Mouse (Mus musculus) cerebellum, adult 18-20 months (tissue): ENCODE results near the gene Myocos.
"Not testable (repeated sequence)": the region's sequence is repeated elsewhere in the genome, so short reads cannot be mapped to it uniquely, and the experiment has no call there.

Experiments
- DNase-seq, 2 experiments: peaks; one replicate each; pipeline ENCODE4 v3.0.0; 2021

Myocos gene

GRCm38 (mm10) chr1:162658119-162658518 lies at the start of gene Myocos:
Gene Myocos (minus strand): TSS chr1:162658219.
- DNase-seq, result no peak

DNA sequence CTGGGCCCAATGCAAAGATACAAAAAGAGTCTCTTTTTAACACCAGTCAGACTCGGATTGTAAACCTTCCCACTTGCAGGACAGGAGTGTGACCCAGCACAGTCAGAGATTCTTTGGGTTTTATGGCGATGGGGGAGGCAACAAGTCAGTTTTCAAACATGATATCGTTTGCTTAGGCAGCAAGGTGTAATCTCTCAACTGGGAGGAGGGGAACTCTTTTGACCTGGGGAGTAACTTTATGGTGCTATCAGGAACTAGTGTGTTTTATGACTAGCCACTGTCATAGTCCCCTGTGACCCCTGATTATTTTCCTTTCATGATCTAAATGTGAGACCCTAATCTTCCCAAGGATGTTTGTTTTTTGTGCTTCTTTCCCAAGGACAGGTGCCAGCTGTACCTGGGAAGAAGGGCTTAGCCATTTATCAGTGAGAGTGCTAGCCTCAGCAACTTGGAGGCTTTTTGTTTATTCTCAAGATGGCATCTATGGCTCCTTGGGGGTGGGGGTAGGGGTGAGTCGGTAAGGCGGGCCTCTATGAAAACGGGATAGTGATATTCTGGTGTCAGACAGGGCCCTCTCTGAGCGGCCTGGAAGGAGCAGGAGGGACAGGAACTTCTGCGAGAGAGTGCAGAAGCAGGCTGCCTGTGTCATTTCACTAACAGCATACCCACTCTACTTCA lies 42.5 kb upstream of the Myocos start:
- DNase-seq, result no peak

GRCm38 (mm10) chr1:162697866-162698265 lies 39.8 kb upstream of the Myocos start:
- no peak for DNase-seq

- no peak for DNase-seq
Observed at GRCm38 (mm10) chr1:162693721-162694120, 35.7 kb upstream of the Myocos start.

DNA sequence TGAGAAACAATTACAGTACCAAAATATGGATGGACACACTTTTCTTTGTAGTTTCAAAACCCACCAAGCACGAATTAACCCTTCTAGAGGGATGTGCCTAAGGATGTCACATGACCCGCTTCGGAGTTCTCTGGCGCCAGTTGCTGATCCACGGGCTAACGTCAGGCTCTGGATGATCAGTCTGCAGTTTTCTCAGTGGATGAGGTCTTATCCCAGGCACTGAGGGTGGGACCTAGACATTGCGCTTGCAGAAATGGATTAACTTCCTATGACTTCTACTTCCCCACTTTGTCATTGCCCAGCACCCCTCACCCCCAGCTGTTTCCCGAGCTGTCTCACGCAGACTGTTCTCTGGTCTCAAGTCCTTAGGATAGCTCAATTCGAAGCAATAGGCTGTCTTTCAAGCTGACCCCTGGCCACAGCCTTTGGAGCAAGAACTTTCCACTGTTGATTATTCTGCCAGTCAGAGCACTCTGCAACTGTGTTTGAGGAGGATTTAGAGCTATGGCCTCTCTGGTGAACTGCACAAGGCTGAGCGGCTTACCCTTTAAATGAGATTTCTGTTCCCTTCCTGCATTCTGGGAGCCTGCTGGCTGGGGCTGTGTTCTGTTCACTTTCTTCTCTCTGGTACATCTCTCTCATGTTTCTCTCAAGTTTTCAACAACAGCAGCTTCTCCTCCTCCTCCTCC lies 7.6 kb upstream of the Myocos start:
- no peak for DNase-seq

GRCm38 (mm10) chr1:162664826-162665475 lies 6.9 kb upstream of the Myocos start:
- peak; percentile 76 to 84 for DNase-seq

- no peak for DNase-seq
Observed at GRCm38 (mm10) chr1:162660276-162660860, 2.3 kb upstream of the Myocos start.

DNA sequence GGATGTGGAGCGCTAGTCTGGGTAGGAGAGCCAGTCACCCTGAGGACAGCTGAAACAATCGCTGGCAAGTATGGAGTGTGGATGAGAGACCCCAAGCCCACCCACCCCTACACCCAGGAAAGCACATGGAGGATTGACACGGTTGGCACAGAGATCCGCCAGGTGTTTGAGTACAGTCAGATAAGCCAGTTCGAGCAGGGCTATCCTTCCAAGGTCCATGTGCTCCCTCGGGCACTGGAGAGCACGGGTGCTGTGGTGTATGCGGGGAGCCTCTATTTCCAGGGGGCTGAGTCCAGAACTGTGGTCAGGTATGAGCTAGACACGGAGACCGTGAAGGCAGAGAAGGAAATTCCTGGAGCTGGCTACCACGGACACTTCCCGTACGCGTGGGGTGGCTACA lies 9.6 kb downstream of the Myocos start:
- no peak for DNase-seq

- DNase-seq, result peak; percentile 28 to 56
Observed at GRCm38 (mm10) chr1:162646083-162646686, 11.8 kb downstream of the Myocos start.

DNA sequence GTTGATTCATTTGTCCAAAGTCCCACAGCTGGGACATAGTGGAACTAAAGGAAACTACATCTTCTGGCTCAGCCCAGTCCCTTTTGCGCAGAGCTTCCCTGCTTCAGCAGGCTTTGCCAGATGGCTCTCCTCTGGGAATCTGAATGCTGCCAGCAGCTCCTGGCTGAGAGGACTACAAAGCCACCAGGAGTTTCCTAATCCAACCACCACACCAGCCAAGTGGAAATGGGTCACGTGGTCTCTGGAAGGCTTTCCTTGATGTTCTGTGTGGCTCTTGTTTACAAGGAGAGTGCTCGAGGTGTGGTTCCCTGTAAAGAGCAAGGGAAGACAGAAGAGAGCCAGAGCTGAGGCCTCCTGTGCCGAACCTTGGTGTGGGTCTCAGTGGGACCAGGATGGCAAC lies 14.3 kb downstream of the Myocos start:
- peak; percentile 78 to 86 for DNase-seq

DNA sequence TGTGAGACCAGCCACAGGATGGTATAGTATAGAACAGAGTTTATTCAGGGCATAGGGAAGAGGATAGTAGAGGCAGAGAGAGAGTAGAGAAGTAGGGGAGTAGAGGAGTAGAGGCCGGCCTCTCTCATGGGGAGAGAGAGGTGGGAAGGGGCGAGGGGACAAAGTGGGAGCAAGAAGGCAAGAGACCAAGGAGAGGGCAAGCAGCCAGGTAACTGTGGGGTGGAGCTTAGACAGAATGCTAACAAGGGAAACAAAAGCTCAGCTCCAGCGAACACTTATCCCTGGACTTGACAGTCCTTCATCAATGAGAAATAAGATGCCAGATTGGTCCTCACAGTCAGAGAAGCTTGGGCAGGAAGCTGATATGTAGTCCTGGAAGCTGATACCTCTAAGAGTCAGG lies 15.4 kb downstream of the Myocos start:
- DNase-seq, result no peak

- DNase-seq, result no peak
Observed at GRCm38 (mm10) chr1:162639861-162640260, 18.2 kb downstream of the Myocos start.

DNA sequence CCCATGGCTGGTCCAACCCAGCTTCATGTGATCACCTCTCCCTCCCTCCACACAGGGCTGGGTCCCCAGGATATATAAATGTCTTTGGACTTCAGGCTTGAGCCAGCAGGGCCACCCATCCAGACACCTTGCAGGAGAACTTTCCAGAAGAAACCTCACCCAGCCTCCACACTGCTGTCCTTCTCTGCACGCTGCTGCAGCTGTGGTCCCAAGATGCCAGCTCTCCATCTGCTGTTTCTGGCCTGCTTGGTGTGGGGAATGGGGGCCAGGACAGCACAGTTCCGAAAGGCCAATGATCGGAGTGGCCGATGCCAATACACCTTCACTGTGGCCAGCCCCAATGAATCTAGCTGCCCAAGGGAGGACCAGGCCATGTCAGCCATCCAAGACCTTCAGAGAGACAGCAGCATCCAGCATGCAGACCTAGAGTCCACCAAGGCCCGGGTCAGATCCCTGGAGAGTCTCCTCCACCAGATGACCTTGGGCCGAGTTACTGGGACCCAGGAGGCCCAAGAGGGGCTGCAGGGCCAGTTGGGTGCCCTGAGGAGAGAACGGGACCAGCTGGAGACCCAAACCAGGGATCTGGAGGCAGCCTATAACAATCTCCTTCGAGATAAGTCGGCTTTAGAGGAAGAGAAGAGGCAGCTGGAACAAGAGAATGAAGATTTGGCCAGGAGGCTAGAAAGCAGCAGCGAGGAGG lies 18.8 kb downstream of the Myocos start, which contains the start of gene Myoc:
TSS of gene Myoc (plus strand) at position 105 of the 700 bp plus-strand sequence.
- DNase-seq, result no peak

GRCm38 (mm10) chr1:162638535-162638934 lies 19.5 kb downstream of the Myocos start:
- no peak for DNase-seq

DNA sequence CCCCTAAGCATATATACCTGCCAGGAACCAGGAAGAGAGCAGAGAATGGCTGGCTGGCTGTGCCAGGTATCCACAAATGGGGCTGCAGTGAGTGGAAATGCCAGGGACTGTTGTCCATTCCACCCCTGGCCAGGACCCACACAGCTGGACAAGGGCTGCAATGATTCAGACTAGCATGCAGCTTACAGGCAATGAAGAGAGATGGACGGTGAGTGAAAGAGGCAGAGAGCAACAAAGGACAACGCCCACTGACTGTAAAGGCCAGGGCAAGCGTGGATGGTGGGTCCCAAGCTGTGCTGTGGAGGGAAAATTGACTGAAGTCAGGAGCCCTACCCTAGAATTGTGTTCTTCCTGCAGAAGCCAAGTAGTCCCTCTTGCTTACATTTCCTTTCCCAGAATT lies 21.5 kb downstream of the Myocos start:
- DNase-seq, result no peak

GRCm38 (mm10) chr1:162635291-162635931 lies 22.6 kb downstream of the Myocos start:
- peak; percentile 60 to 63 for DNase-seq

GRCm38 (mm10) chr1:162628326-162628725 lies 29.7 kb downstream of the Myocos start:
- not testable (repeated sequence) for DNase-seq

- DNase-seq, result not testable (repeated sequence)
Observed at GRCm38 (mm10) chr1:162627821-162628220, 30.2 kb downstream of the Myocos start.

DNA sequence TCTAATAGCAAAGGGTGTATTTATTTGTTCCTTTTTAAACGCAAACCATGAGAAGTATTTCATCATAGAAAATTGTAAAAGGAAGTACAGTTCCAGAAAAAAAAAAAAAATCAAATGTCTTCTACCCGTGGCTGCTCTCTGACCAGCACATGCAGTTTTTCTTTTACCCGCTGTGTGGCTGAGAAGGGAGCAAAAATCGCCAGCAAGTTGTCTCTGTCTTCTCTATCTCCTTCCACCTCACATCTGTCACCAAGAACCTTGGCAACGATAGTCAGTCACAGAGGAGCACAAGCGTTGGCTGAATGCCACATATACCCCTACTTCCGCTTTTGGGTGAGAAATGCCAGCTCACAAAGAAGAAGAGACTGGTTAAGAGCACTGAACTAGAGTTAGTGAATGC lies 32.8 kb downstream of the Myocos start:
- DNase-seq, result no peak

DNA sequence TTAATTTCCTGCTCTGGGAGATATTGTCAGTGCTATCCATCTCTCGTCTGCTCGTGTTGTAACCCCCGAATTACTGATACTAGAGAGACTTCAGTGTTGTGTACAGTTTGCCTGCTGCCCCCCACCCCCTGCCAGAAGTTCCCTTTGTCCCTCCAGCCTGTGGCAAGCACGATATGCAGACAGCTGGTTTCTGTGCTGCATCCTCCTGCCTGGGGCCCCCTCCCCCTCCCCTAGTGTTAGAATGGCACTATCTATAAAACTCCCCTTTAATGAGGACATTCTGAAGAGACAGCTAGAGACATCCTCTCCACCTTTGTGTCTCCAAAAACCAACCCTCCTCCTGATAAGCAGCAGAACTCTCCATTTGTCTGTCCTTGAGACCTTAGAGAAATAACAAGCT lies 34.1 kb downstream of the Myocos start:
- DNase-seq, result no peak

- no peak for DNase-seq
Observed at GRCm38 (mm10) chr1:162620487-162620886, 37.5 kb downstream of the Myocos start.

DNA sequence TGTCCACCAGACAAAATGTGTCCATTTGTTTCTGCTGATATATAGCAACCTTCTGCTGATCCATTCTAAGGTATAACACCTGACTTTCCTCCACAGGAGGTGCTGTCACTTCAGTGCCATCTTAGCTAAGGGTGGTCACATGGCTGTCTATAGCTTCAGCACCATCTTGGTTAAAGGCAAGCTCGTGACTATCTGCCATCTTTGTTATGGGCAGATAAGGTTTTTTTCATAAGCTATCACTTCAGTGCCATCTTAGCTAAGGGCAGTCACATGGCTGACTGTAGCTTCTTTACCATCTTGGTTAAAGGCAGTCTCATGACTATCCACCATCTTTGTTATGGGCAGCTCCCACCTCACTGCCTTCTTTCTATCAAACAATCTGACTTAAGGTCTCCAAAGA lies 42.5 kb downstream of the Myocos start:
- DNase-seq, result no peak
